Mouse (Mus musculus): ENCODE measurements around the gene Il1rn. TPM values are rescaled to one million over a fixed set of nuclear protein-coding genes. Genes with fewer than 3 reads are reported as not detected.

The Il1rn gene
- polyA plus RNA-seq, 1 experiment = 14.0 TPM

GRCm38 (mm10) chr2:24367895-24368261, 31.2 kb downstream of the Il1rn start:
- no peak for TF ChIP-seq CTCF (IDR thresholded peaks at IDR 0.05; ENCODE audit: insufficient read depth, low read length)
- no peak for TF ChIP-seq POLR2A (IDR thresholded peaks at IDR 0.05; ENCODE audit: borderline replicate concordance, extremely low read depth, low read depth, low read length)
- Histone ChIP-seq H3K4me1 (ENCODE audit: control insufficient read depth, insufficient read depth, low read length) (peaks cover 2% of the 10 kb centered on the region; the same call in 1 of the 2 replicates), H3K4me3 (replicated peaks; ENCODE audit: extremely low read depth, low read depth, low read length) (peak overlapping the region; percentile 58)
- WGBS = 29% methylated on average over 4 of the region's 4 CpGs
- no peak for DNase-seq

- DNase-seq = peak; percentile 40
- no peak overlapping the region for H3K4me3 ChIP-seq (replicated peaks; ENCODE audit: extremely low read depth, low read depth, low read length)
- WGBS = 55% methylated on average over 5 of the region's 5 CpGs
- H3K4me1 ChIP-seq (ENCODE audit: control insufficient read depth, insufficient read depth, low read length) = no peaks in the 10 kb centered on the region
- TF ChIP-seq CTCF (IDR thresholded peaks at IDR 0.05; ENCODE audit: insufficient read depth, low read length) (no peak), POLR2A (IDR thresholded peaks at IDR 0.05; ENCODE audit: borderline replicate concordance, extremely low read depth, low read depth, low read length) (no peak)
Measured at GRCm38 (mm10) chr2:24378747-24379450, 42.2 kb downstream of the Il1rn start.

- WGBS = 62% methylated on average over 9 of the region's 9 CpGs
- DNase-seq = no peak
- H3K4me3 ChIP-seq (replicated peaks; ENCODE audit: extremely low read depth, low read depth, low read length) = no peak overlapping the region
- no peak for TF ChIP-seq POLR2A (IDR thresholded peaks at IDR 0.05; ENCODE audit: borderline replicate concordance, extremely low read depth, low read depth, low read length)
- TF ChIP-seq CTCF (IDR thresholded peaks at IDR 0.05; ENCODE audit: insufficient read depth, low read length) = no peak
- H3K4me1 ChIP-seq (ENCODE audit: control insufficient read depth, insufficient read depth, low read length) = no peaks in the 10 kb centered on the region
Measured at GRCm38 (mm10) chr2:24382456-24383230, 46.0 kb downstream of the Il1rn start.

- no peaks in the 10 kb centered on the region for H3K4me1 ChIP-seq (ENCODE audit: control insufficient read depth, insufficient read depth, low read length)
- no peak for TF ChIP-seq CTCF (IDR thresholded peaks at IDR 0.05; ENCODE audit: insufficient read depth, low read length)
- TF ChIP-seq POLR2A (IDR thresholded peaks at IDR 0.05; ENCODE audit: borderline replicate concordance, extremely low read depth, low read depth, low read length) = no peak
- WGBS = 77% methylated on average over 3 of the region's 3 CpGs
Measured at GRCm38 (mm10) chr2:24383636-24384035, 47.0 kb downstream of the Il1rn start.

GRCm38 (mm10) chr2:24384393-24384792, 47.7 kb downstream of the Il1rn start:
- no peak for TF ChIP-seq POLR2A (IDR thresholded peaks at IDR 0.05; ENCODE audit: borderline replicate concordance, extremely low read depth, low read depth, low read length)
- H3K4me3 ChIP-seq (replicated peaks; ENCODE audit: extremely low read depth, low read depth, low read length) = no peak overlapping the region
- H3K4me1 ChIP-seq (ENCODE audit: control insufficient read depth, insufficient read depth, low read length) = no peaks in the 10 kb centered on the region
- DNase-seq = no peak

More at GRCm38 (mm10) chr2:24383636-24384035, 47.0 kb downstream of the Il1rn start:
- no peak overlapping the region for H3K4me3 ChIP-seq (replicated peaks; ENCODE audit: extremely low read depth, low read depth, low read length)
- DNase-seq = no peak

DNA sequence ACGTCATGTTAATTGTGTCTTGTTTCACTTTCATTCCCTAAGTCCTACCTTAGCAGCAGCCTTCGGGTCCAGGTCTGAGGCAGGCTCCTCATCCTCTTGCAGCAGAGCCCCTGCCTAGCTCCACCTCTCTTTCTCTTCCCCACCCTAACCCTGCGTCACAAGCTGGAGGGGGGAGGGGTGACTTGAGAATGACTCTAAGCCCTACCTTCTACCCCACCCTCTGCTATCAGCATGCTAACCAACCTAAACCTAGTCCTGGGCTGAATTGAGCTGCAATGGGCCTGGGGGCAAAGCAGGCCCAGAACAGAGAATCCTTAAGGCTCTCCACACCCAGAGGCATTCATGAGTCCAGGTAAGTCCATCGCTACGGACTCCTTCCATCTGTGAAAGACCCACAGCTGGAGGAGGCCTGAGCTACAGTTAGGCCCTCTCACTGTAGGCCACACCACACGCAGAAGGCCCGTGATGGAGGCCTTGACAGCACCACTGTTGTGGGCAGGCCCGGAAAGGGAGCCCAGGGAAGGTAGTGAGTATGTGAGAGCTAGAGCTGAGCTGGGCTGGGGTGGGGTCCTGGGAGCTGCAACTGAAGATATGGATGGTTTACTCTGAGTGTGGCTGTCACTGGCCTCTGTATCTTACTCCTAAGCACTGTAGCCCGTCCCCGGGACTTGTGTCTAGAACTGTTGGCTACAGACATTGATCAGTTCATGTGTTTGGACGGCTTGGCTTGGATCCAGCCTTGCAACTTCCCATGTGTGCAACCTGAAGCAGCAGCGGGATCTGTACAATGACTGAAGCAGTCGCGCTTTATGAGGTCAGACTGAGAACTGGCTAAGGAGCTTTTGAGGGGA, 48.7 kb downstream of the Il1rn start:
- H3K4me1 ChIP-seq (ENCODE audit: control insufficient read depth, insufficient read depth, low read length) = no peaks in the 10 kb centered on the region
- no peak for TF ChIP-seq CTCF (IDR thresholded peaks at IDR 0.05; ENCODE audit: insufficient read depth, low read length)
- no peak for TF ChIP-seq POLR2A (IDR thresholded peaks at IDR 0.05; ENCODE audit: borderline replicate concordance, extremely low read depth, low read depth, low read length)
- peak; percentile 34 for DNase-seq
- 70% methylated on average over 14 of the region's 14 CpGs for WGBS
- peak overlapping the region; percentile 29 for H3K4me3 ChIP-seq (replicated peaks; ENCODE audit: extremely low read depth, low read depth, low read length)

DNA sequence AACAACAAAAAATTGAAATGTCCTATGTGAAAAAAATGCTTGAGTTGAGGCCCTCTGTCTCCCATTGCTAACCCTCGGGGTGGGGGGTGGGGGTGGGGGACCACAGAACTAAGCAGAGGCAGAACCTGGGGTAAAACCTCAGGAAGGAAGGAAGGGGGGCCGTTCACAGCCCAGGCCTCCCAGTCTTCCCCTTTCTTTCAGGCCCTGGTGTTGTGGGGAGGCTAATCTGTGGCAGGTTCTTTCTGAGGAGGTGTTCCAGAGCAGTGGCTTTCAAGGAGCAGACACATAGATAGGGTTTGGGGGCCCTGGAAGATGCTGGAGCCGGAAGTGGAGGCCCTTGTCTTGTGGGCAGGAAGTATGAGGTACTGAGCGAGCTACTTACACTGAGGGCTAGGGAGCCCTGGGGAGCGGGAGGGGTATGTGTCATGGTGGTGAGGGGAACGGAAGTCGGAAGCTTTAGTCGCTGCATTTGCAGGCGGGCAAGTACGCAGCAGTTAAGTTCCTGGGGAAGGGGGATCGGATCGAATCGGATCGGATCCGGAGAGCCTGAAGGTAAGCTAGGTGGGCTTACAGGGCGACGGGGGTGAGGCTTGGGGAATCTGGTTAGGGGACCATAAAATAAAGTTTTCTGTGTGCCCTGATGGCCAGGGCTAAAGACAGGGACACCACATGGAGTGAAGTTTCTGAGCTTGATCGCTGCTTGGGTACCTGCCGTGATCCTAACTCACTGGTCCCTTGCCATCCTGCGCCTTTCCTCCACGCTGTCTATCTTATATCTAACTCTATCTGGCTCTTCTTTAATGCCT, 49.7 kb downstream of the Il1rn start:
- WGBS = 72% methylated on average over 21 of the region's 21 CpGs
- Histone ChIP-seq H3K4me1 (ENCODE audit: control insufficient read depth, insufficient read depth, low read length) (no peaks in the 10 kb centered on the region), H3K4me3 (replicated peaks; ENCODE audit: extremely low read depth, low read depth, low read length) (peak overlapping the region; percentile 31)
- no peak for DNase-seq
- TF ChIP-seq POLR2A (IDR thresholded peaks at IDR 0.05; ENCODE audit: borderline replicate concordance, extremely low read depth, low read depth, low read length) (peak; percentile 31; the same call in 1 of the 2 replicates), CTCF (IDR thresholded peaks at IDR 0.05; ENCODE audit: insufficient read depth, low read length) (no peak)

GRCm38 (mm10) chr2:24386964-24387320, 50.3 kb downstream of the Il1rn start:
- Histone ChIP-seq H3K4me3 (replicated peaks; ENCODE audit: extremely low read depth, low read depth, low read length) (peak overlapping the region; percentile 2), H3K4me1 (ENCODE audit: control insufficient read depth, insufficient read depth, low read length) (no peaks in the 10 kb centered on the region)
- 72% methylated on average over 2 of the region's 2 CpGs for WGBS
- no peak for DNase-seq
- TF ChIP-seq POLR2A (IDR thresholded peaks at IDR 0.05; ENCODE audit: borderline replicate concordance, extremely low read depth, low read depth, low read length) (no peak), CTCF (IDR thresholded peaks at IDR 0.05; ENCODE audit: insufficient read depth, low read length) (no peak)
